Mouse (Mus musculus): Measurements from ENCODE around the gene Uhrf1bp1. TPM values are rescaled to one million over a fixed set of nuclear protein-coding genes. Genes with fewer than 3 reads are reported as not detected.

The Uhrf1bp1 gene
- total and polyA plus RNA-seq, 3 experiments, result 8.5 to 31.5 (median 21.0) TPM

DNA sequence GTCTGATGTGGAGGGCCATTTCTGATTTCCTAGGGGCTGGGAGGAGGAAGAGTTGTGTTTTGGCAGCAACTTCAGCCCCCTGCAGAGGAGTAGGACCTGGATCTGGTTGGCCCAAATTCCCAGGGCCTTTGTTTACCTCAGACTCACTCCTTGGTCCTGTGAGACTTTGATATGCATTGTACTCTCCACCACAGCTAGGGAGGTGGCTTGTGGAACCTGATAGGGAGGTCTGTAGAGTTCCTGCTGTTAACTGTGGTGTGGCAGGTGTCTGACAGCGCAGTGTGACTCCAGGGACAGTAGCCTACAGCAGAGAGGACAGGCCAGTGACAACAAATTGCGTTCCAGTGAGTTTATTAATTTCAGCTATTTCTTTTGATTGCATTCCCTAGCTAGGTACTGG is 2.9 kb downstream of the Uhrf1bp1 start:
- H3K4me3 ChIP-seq (ENCODE audit: low read depth, low read length), result peak overlapping the region; percentile 30; the same call in 1 of the 2 replicates
- no peaks in the 10 kb centered on the region for H3K9me3 ChIP-seq (replicated peaks)
- H3K36me3 ChIP-seq (replicated peaks), result peaks cover 65% of the 10 kb centered on the region
- no peaks in the 10 kb centered on the region for H3K27me3 ChIP-seq (ENCODE audit: insufficient read depth, low read length)
- H3K4me1 ChIP-seq (ENCODE audit: insufficient read depth, low read depth, low read length), result peaks cover 40% of the 10 kb centered on the region
- ATAC-seq (ENCODE audit: extremely low read depth, insufficient number of reproducible peaks, low FRiP score, poor library complexity, severe bottlenecking) (no peak), DNase-seq (ENCODE audit: low spot score) (peak; percentile 18)
- TF ChIP-seq GATA2 (IDR thresholded peaks at IDR 0.05; ENCODE audit: borderline replicate concordance, low read depth, low read length), result no peak
- 0 out of 2 replicates have a peak, but pooled peaks have one; percentile 17 for TF ChIP-seq TAL1 (conservative IDR thresholded peaks at IDR 0.05; ENCODE audit: low read depth, low read length)

DNA sequence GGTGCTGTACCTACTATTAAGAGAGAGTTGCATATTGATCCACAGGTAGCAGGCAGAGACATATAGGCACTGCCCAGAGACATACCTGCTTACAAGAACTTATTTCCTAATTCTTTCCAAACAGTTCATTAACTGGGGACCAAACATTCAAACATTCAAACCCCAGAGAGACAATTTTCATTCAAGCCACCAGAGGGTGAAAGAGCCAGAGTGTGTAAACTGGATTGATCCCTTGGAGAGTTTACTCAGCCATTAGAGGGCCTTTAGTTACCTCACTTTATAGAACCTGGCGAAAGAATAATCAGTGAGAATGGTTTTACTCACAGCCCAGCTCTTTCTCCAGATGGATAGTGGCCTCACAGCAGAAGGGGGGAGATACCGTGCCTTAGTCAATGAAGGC is 9.2 kb downstream of the Uhrf1bp1 start:
- DNase-seq (ENCODE audit: low spot score) (no peak), ATAC-seq (ENCODE audit: extremely low read depth, insufficient number of reproducible peaks, low FRiP score, poor library complexity, severe bottlenecking) (no peak)
- no peaks in the 10 kb centered on the region for H3K9me3 ChIP-seq (replicated peaks)
- peaks cover 67% of the 10 kb centered on the region for H3K36me3 ChIP-seq (replicated peaks)
- H3K27me3 ChIP-seq (ENCODE audit: insufficient read depth, low read length), result no peaks in the 10 kb centered on the region
- peak overlapping the region; percentile 22; the same call in 1 of the 2 replicates for H3K4me3 ChIP-seq (ENCODE audit: low read depth, low read length)
- TF ChIP-seq CTCF (IDR thresholded peaks at IDR 0.05; ENCODE audit: low read depth, low read length) (no peak), GATA1 (IDR thresholded peaks at IDR 0.05; ENCODE audit: borderline replicate concordance, low read length) (no peak), TAL1 (conservative IDR thresholded peaks at IDR 0.05; ENCODE audit: low read depth, low read length) (no peak), GATA2 (IDR thresholded peaks at IDR 0.05; ENCODE audit: borderline replicate concordance, low read depth, low read length) (no peak), POLR2AphosphoS5 (IDR thresholded peaks at IDR 0.05; ENCODE audit: insufficient replicate concordance, low read depth, low read length) (no peak)
- H3K4me1 ChIP-seq (ENCODE audit: insufficient read depth, low read depth, low read length), result peaks cover 47% of the 10 kb centered on the region

DNA sequence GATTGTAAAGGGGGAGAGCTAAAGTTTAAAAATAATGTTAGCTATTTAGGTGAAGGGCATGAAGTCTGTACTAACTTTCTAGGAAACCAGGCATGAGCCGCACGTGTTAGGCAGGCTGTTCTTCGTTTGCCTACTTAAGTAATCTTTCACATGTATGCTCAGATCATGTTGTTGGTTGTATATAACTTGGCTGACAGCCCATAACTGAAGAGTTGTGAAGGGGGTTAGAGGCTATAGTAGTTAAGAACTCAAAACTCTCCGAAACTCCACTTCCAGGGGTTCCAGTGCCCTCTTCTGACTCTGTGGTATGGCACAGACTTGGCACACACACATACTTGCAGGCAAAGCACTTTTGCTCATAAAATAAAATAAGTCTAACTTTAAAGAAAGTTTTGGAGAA is 10.5 kb downstream of the Uhrf1bp1 start:
- Histone ChIP-seq H3K36me3 (replicated peaks) (peaks cover 61% of the 10 kb centered on the region), H3K4me1 (ENCODE audit: insufficient read depth, low read depth, low read length) (peaks cover 45% of the 10 kb centered on the region), H3K27me3 (ENCODE audit: insufficient read depth, low read length) (no peaks in the 10 kb centered on the region), H3K9me3 (replicated peaks) (no peaks in the 10 kb centered on the region), H3K4me3 (ENCODE audit: low read depth, low read length) (no peak overlapping the region)
- no peak for ATAC-seq (ENCODE audit: extremely low read depth, insufficient number of reproducible peaks, low FRiP score, poor library complexity, severe bottlenecking)
- no peak for TF ChIP-seq GATA1 (IDR thresholded peaks at IDR 0.05; ENCODE audit: borderline replicate concordance, low read length)
- TF ChIP-seq CTCF (IDR thresholded peaks at IDR 0.05; ENCODE audit: low read depth, low read length), result no peak
- TF ChIP-seq TAL1 (conservative IDR thresholded peaks at IDR 0.05; ENCODE audit: low read depth, low read length), result no peak
- TF ChIP-seq POLR2AphosphoS5 (IDR thresholded peaks at IDR 0.05; ENCODE audit: insufficient replicate concordance, low read depth, low read length), result no peak
- TF ChIP-seq GATA2 (IDR thresholded peaks at IDR 0.05; ENCODE audit: borderline replicate concordance, low read depth, low read length), result no peak
- no peak for DNase-seq (ENCODE audit: low spot score)

DNA sequence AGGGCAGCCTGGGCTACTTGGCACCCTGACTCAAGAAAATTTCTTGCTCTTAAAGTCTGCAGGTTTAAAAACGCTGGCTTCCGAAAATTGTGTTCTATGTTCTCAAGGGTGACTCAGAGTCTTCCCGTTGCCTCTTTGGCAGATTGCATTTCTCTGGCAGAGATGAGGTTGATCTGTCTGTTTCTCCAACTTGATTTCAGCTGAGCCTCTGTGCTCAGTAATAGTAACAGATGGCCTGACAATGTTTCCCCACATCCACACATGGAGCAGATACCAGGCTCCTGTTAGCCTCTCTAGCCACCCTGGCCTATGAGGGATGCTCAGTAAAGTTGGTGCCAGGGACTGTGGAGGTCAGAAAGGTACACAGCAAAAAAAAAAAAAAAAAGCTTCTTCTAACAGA is 15.6 kb downstream of the Uhrf1bp1 start:
- ATAC-seq (ENCODE audit: extremely low read depth, insufficient number of reproducible peaks, low FRiP score, poor library complexity, severe bottlenecking) (no peak), DNase-seq (ENCODE audit: low spot score) (no peak)
- TF ChIP-seq TAL1 (conservative IDR thresholded peaks at IDR 0.05; ENCODE audit: low read depth, low read length) (no peak), GATA2 (IDR thresholded peaks at IDR 0.05; ENCODE audit: borderline replicate concordance, low read depth, low read length) (no peak), CTCF (IDR thresholded peaks at IDR 0.05; ENCODE audit: low read depth, low read length) (no peak)
- Histone ChIP-seq H3K4me3 (ENCODE audit: low read depth, low read length) (no peak overlapping the region), H3K9me3 (replicated peaks) (no peaks in the 10 kb centered on the region), H3K36me3 (replicated peaks) (peaks cover 49% of the 10 kb centered on the region), H3K27me3 (ENCODE audit: insufficient read depth, low read length) (no peaks in the 10 kb centered on the region), H3K4me1 (ENCODE audit: insufficient read depth, low read depth, low read length) (peaks cover 66% of the 10 kb centered on the region)

DNA sequence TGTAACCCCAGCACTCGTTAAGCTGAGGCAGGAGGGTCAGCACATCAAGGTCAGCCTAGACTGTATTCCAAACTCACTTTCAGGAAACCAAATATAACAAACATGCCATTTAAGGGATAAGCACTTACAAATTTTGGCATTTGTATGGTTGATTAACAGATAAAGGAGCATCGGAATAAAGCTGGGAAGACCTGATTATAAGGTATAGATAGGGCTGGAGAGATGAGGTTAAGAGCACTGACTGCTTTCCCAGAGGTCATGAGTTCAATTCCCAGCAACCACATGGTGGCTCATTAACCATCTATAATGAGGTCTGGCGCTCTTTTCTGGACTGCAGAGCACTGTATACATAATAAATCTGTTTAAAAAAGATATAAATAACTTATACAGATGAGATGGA is 17.3 kb downstream of the Uhrf1bp1 start:
- H3K27me3 ChIP-seq (ENCODE audit: insufficient read depth, low read length), result no peaks in the 10 kb centered on the region
- H3K9me3 ChIP-seq (replicated peaks), result no peaks in the 10 kb centered on the region
- TF ChIP-seq TAL1 (conservative IDR thresholded peaks at IDR 0.05; ENCODE audit: low read depth, low read length) (no peak), GATA2 (IDR thresholded peaks at IDR 0.05; ENCODE audit: borderline replicate concordance, low read depth, low read length) (no peak), GATA1 (IDR thresholded peaks at IDR 0.05; ENCODE audit: borderline replicate concordance, low read length) (no peak), POLR2AphosphoS5 (IDR thresholded peaks at IDR 0.05; ENCODE audit: insufficient replicate concordance, low read depth, low read length) (no peak), CTCF (IDR thresholded peaks at IDR 0.05; ENCODE audit: low read depth, low read length) (no peak)
- DNase-seq (ENCODE audit: low spot score), result no peak
- H3K4me1 ChIP-seq (ENCODE audit: insufficient read depth, low read depth, low read length), result peaks cover 54% of the 10 kb centered on the region
- H3K36me3 ChIP-seq (replicated peaks), result peaks cover 55% of the 10 kb centered on the region
- ATAC-seq (ENCODE audit: extremely low read depth, insufficient number of reproducible peaks, low FRiP score, poor library complexity, severe bottlenecking), result no peak
- no peak overlapping the region for H3K4me3 ChIP-seq (ENCODE audit: low read depth, low read length)

DNA sequence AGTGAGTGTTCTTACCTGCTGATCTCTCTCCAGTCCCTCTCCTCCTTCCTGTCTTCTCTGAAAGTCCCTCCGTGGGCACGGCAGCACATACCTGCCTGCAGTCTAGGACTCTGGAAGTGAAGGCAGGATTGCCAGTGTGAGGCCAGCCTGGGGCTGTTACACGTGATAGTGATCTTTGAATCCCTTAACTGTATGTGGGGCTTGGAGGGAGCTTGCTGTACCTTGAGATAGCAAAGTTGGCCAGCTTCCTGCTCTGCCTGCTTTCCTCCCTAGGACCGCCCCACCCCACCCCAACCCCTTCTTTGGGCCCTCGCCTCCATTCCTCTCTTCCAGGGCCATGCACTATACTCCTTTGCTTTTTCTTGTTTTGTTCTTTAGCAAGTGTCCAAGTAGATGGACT is 18.3 kb downstream of the Uhrf1bp1 start:
- peak; percentile 75 for DNase-seq (ENCODE audit: low spot score)
- no peaks in the 10 kb centered on the region for H3K9me3 ChIP-seq (replicated peaks)
- peaks cover 61% of the 10 kb centered on the region for H3K36me3 ChIP-seq (replicated peaks)
- peaks cover 44% of the 10 kb centered on the region for H3K4me1 ChIP-seq (ENCODE audit: insufficient read depth, low read depth, low read length)
- peak; percentile 79 for ATAC-seq (ENCODE audit: extremely low read depth, insufficient number of reproducible peaks, low FRiP score, poor library complexity, severe bottlenecking)
- no peak for TF ChIP-seq CTCF (IDR thresholded peaks at IDR 0.05; ENCODE audit: low read depth, low read length)
- TF ChIP-seq TAL1 (conservative IDR thresholded peaks at IDR 0.05; ENCODE audit: low read depth, low read length), result peak; percentile 62
- peak overlapping the region; percentile 61; the same call in 1 of the 2 replicates for H3K4me3 ChIP-seq (ENCODE audit: low read depth, low read length)
- H3K27me3 ChIP-seq (ENCODE audit: insufficient read depth, low read length), result no peaks in the 10 kb centered on the region

DNA sequence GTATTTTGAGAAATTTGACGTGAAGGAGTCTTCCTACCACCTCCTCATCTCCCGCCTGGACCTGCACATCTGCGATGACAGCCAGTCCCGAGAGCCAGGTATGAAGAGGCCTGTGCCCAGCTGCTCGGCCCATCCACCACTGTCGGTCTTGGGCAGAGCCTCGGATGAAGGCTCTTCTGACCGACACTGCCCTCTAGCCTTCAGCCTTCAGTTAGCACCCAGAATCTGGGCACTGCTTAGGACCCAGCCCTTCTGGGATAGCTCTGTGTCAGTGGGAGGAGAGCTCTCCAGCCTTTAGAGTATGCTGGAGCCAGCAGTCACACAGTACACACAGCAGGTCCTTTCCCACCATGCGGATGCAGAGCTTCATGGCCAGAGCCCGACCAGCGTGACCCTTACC is 25.3 kb downstream of the Uhrf1bp1 start:
- Histone ChIP-seq H3K4me1 (ENCODE audit: insufficient read depth, low read depth, low read length) (0 out of 2 replicates have a peak, but pooled peaks cover 2% of the 10 kb centered on the region), H3K27me3 (ENCODE audit: insufficient read depth, low read length) (no peaks in the 10 kb centered on the region), H3K36me3 (replicated peaks) (peaks cover 95% of the 10 kb centered on the region), H3K4me3 (ENCODE audit: low read depth, low read length) (no peak overlapping the region), H3K9me3 (replicated peaks) (no peaks in the 10 kb centered on the region)
- TF ChIP-seq GATA2 (IDR thresholded peaks at IDR 0.05; ENCODE audit: borderline replicate concordance, low read depth, low read length), result no peak
- TF ChIP-seq TAL1 (conservative IDR thresholded peaks at IDR 0.05; ENCODE audit: low read depth, low read length), result no peak
- no peak for TF ChIP-seq POLR2AphosphoS5 (IDR thresholded peaks at IDR 0.05; ENCODE audit: insufficient replicate concordance, low read depth, low read length)
- no peak for TF ChIP-seq GATA1 (IDR thresholded peaks at IDR 0.05; ENCODE audit: borderline replicate concordance, low read length)
- TF ChIP-seq CTCF (IDR thresholded peaks at IDR 0.05; ENCODE audit: low read depth, low read length), result no peak
- DNase-seq (ENCODE audit: low spot score) (no peak), ATAC-seq (ENCODE audit: extremely low read depth, insufficient number of reproducible peaks, low FRiP score, poor library complexity, severe bottlenecking) (no peak)

All from G1E (cell line).